Mouse (Mus musculus): ENCODE measurements around the gene Gjc2.

- TF ChIP-seq TAL1 (IDR thresholded peaks at IDR 0.05; ENCODE audit: low read length) (no peak), GATA1 (IDR thresholded peaks at IDR 0.05; ENCODE audit: low read length) (no peak)
These were observed 19.3 kb upstream of the Gjc2 start, which contains the start of gene Mrpl55 for GRCm38 (mm10) chr11:59202081-59202995.
